Mouse (Mus musculus) embryonic facial prominence, embryonic 14.5 days (tissue): ENCODE measurements at regions not wholly inside any gene's neighbourhood (a gene's known extent, or its start where the extent isn't known, plus 50 kb on each side); places are given as distances from the start of the nearest gene placed in this dataset.

ENCODE experiments used
- ATAC-seq: fragments of 200-750 bp; cut with Nextera tagmentation; 2 replicates; pipeline ENCODE4 v1.8.0; 2017; ENCODE audit warnings: low read depth, moderate number of reproducible peaks, moderate TSS enrichment
- DNase-seq: peaks from one replicate; pipeline ENCODE4 v3.0.0-alpha.2; 2015; ENCODE audit warnings: low spot score
- H3K27ac ChIP-seq: fragments of 300-500 bp; sonication (generic); replicated peaks from 2 replicates; pipeline ENCODE4 v1.5.1; 2014; ENCODE audit warnings: low read depth, mild to moderate bottlenecking, low read length, moderate library complexity
- H3K27me3 ChIP-seq: fragments of 300-500 bp; sonication (generic); replicated peaks from 2 replicates; pipeline ENCODE4 v1.6.1; 2014; ENCODE audit warnings: low read length; ENCODE audit not compliant: control insufficient read depth, insufficient read depth
- H3K36me3 ChIP-seq: fragments of 300-500 bp; sonication (generic); 2 replicates; pipeline ENCODE4 v1.6.1; 2014; ENCODE audit warnings: low read length, mixed read lengths; ENCODE audit not compliant: control insufficient read depth, insufficient read depth
- H3K4me1 ChIP-seq: fragments of 300-500 bp; sonication (generic); 2 replicates; pipeline ENCODE4 v1.6.1; 2014; ENCODE audit warnings: antibody characterized with exemption, low read length; ENCODE audit not compliant: control insufficient read depth, insufficient read depth
- H3K4me2 ChIP-seq: fragments of 300-500 bp; sonication (generic); 2 replicates; pipeline ENCODE4 v1.6.1; 2014; ENCODE audit warnings: low read depth, mild to moderate bottlenecking, low read length, moderate library complexity, mixed read lengths
- H3K4me3 ChIP-seq: fragments of 300-500 bp; sonication (generic); 2 replicates; pipeline ENCODE4 v1.5.1; 2014; ENCODE audit warnings: low read depth, mild to moderate bottlenecking, low read length
- H3K9ac ChIP-seq: fragments of 300-500 bp; sonication (generic); 2 replicates; pipeline ENCODE4 v1.6.1; 2014; ENCODE audit warnings: low read depth, mild to moderate bottlenecking, low read length, moderate library complexity, mixed read lengths
- H3K9me3 ChIP-seq: fragments of 300-500 bp; sonication (generic); 2 replicates; pipeline ENCODE4 v1.6.1; 2016; ENCODE audit warnings: low read length; ENCODE audit not compliant: control insufficient read depth
- WGBS: fragments of 180-500 bp; shearing (Covaris S2); extraction: QIAGEN DNeasy Blood & Tissue Kit; methylation state at CpG from one replicate; pipeline ENCODE4 v1.1.7; 2014; 5-methylcytosine and 5-hydroxymethylcytosine counted together

DNA sequence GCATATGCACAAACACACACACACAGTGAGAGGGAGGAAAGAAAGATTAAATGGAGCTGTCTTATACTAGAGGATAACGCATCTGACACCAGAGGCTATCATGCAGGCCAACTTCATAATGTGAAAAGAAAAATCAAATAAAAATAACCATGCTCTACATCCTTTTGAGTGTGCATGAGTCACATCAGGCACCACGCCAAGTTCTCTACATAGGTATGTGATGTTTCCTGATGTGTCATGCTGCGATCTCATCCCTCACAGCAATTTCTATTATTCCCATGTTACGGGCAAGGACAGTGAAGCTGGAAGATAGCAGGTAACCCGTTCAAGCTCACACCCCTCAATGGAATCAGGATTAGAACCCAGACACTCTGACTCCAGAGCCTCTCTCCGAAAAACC lies 346.4 kb upstream of the Rgma start:
- no peak overlapping the region for H3K27ac ChIP-seq
- H3K9me3 ChIP-seq: no peaks in the 10 kb centered on the region
- no peak overlapping the region for H3K4me2 ChIP-seq
- DNase-seq (peak; percentile 41), ATAC-seq (no peak)
- peaks cover 11% of the 10 kb centered on the region for H3K4me1 ChIP-seq
- H3K27me3 ChIP-seq: no peaks in the 10 kb centered on the region
- no peaks in the 10 kb centered on the region for H3K36me3 ChIP-seq
- H3K4me3 ChIP-seq: no peak overlapping the region
- 75% methylated on average over 6 of the region's 6 CpGs for WGBS
- no peak overlapping the region for H3K9ac ChIP-seq

DNA sequence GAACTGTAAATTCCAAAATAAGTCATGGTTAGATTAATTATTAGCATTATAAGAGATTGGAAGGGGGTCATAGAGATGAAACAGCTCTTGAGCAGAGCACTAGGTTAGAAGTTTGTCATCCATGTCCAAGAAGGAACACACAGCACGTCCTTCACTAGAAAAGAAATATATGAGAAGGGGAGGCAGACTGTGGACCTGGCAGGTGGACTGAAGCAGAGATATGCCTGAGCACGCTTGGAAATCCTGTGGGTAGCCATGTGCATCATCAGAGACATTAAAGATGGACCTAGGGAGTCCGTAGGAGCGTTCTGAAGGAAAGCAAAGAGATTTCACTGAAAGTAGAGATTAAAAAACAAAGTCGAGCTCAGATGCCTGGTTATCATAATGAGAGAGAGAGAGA lies 343.9 kb upstream of the Rgma start:
- no peaks in the 10 kb centered on the region for H3K36me3 ChIP-seq
- H3K9me3 ChIP-seq: no peaks in the 10 kb centered on the region
- 85% methylated on average over 5 of the region's 5 CpGs for WGBS

DNA sequence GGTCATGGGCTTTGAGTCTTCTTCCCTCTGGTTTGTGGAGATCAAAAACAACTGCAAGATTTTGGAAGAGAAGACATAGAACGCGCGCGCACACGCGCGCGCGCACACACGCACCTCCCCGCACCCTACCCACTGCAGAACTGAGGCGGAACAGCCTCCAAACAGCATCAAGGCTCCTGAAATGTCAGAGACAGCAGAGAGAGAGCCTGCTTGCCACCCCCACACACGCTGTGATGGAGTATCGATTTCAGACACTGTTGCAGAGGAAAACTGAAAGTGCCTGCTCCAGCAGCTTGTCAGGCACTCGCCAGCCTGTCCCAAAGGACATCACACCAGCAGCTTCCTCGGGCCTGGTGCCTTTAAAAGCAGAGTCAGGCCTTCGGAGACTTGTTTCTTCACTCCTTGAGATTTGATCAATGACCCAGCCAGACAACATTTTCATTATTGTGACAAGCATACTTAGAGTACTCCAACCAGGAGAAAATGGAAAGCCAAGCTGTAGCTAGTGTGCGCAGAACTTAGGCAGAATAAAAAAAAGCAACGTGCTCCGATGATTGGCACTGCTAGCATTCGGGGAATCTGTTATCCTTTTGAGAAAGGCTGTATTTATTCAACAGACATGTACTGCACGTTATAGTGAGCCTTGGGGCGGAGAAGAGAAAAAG lies 342.9 kb upstream of the Rgma start:
- DNase-seq: peak; percentile 51
- H3K27ac ChIP-seq: no peak overlapping the region
- WGBS: 53% methylated on average over 23 of the region's 23 CpGs
- H3K9ac ChIP-seq: no peak overlapping the region
- H3K4me1 ChIP-seq: peaks cover 20% of the 10 kb centered on the region
- ATAC-seq: peak; percentile 44
- no peaks in the 10 kb centered on the region for H3K9me3 ChIP-seq
- no peaks in the 10 kb centered on the region for H3K27me3 ChIP-seq
- peak overlapping the region; percentile 33 for H3K4me2 ChIP-seq
- no peak overlapping the region for H3K4me3 ChIP-seq
- no peaks in the 10 kb centered on the region for H3K36me3 ChIP-seq

More for the DNA sequence above, 343.9 kb upstream of the Rgma start:
- Histone ChIP-seq H3K9ac (no peak overlapping the region), H3K27ac (no peak overlapping the region), H3K27me3 (no peaks in the 10 kb centered on the region), H3K4me1 (peaks cover 11% of the 10 kb centered on the region), H3K4me3 (no peak overlapping the region), H3K4me2 (no peak overlapping the region)
- no peak for ATAC-seq
- no peak for DNase-seq

DNA sequence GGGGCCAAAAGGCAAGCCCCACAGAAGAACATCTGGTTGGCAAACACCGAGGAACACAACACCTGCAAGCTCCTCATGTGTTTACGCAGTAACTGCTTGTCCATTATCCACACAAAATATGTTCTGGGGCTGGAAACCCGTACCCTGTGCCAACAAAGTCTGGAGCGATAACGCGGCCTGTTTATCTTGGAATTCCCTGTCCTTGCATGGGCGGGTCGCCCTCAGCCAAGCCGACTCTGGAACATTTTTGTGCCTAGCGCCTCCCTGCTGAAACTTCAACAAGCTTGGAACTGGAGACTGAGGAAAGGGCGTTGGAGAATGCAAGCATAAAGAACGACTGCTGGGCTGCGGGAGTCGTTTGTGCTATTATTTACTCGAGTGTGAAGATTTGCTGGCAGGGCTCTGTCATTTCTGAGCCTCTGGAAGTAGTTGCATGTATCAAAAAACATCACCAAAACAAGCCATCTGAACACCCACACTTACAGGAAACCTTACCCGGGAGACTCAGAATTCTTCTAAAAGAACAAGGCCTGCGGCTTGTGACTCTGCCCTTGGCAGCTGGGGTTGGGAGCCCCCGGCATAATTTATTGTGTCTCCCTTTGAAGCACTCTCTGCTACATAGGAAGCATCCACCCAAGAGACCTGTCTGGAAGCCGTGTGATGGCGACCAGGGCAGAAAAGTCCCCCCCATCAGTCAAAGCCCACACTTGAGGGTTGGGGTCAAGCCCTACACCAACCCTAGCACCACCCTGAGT lies 338.3 kb upstream of the Rgma start:
- no peak overlapping the region for H3K9ac ChIP-seq
- WGBS: 48% methylated on average over 20 of the region's 20 CpGs
- DNase-seq (peak; percentile 81), ATAC-seq (peak; percentile 65; the same call in 1 of the 2 replicates)
- H3K4me1 ChIP-seq: peaks cover 18% of the 10 kb centered on the region
- H3K27me3 ChIP-seq: no peaks in the 10 kb centered on the region
- 0 out of 2 replicates have a peak overlapping the region, but pooled peaks have one; percentile 7 for H3K4me2 ChIP-seq
- no peak overlapping the region; the same call in 1 of the 2 replicates for H3K27ac ChIP-seq
- H3K4me3 ChIP-seq: no peak overlapping the region
- H3K36me3 ChIP-seq: no peaks in the 10 kb centered on the region
- no peaks in the 10 kb centered on the region for H3K9me3 ChIP-seq

DNA sequence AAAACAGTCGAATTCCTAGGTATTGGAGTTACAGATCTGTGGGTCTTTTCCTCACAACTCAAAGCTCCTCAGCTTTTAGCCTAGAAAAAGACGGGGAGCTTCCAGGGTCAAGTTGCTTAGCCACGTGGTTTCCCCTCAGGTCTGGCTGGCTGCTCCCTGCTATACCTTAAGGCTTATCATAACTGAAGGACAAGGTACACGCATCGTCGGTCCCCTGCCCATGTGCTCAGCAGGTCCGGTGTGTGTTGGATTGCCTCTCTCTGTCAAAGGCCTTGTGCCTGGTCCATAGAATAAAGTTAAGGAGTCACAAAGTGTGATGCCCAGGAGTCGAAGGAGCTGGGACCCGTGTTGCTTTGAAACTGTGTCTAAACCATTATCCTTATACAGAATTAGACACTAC lies 337.7 kb upstream of the Rgma start:
- 87% methylated on average over 9 of the region's 9 CpGs for WGBS
- no peak for ATAC-seq

DNA sequence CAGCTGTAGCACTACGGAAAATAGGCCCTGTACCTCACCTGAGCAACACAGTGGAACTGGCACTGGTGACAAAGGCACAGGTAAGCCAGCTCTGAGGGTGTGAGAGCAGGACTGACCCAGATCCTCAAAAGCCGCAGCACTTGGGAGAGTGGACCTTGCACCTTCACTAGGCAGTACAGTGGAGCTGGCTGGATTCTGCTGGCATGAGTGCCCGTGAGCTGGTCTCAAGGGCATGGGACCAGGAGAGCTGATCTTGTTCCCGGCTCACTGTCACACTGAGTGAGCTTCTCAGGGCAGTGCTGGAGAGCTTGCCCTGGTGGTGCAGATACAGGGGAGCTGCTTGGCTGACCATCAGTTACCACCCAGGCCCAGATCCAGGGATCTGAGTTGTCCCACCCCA lies 335.4 kb upstream of the Rgma start:
- H3K9me3 ChIP-seq: no peaks in the 10 kb centered on the region
- H3K4me1 ChIP-seq: peaks cover 10% of the 10 kb centered on the region; the same call in 1 of the 2 replicates
- WGBS: 88% methylated on average over 4 of the region's 4 CpGs
- ATAC-seq (no peak), DNase-seq (no peak)
- no peaks in the 10 kb centered on the region for H3K27me3 ChIP-seq
- H3K9ac ChIP-seq: no peak overlapping the region
- H3K4me2 ChIP-seq: no peak overlapping the region
- H3K4me3 ChIP-seq: no peak overlapping the region
- no peaks in the 10 kb centered on the region for H3K36me3 ChIP-seq
- H3K27ac ChIP-seq: no peak overlapping the region

More for the DNA sequence above, 337.7 kb upstream of the Rgma start:
- DNase-seq: no peak
- no peak overlapping the region for H3K4me3 ChIP-seq
- no peaks in the 10 kb centered on the region for H3K9me3 ChIP-seq
- H3K27me3 ChIP-seq: no peaks in the 10 kb centered on the region
- H3K36me3 ChIP-seq: no peaks in the 10 kb centered on the region
- H3K4me2 ChIP-seq: no peak overlapping the region
- H3K9ac ChIP-seq: no peak overlapping the region
- no peak overlapping the region for H3K27ac ChIP-seq
- peaks cover 12% of the 10 kb centered on the region; the same call in 1 of the 2 replicates for H3K4me1 ChIP-seq

DNA sequence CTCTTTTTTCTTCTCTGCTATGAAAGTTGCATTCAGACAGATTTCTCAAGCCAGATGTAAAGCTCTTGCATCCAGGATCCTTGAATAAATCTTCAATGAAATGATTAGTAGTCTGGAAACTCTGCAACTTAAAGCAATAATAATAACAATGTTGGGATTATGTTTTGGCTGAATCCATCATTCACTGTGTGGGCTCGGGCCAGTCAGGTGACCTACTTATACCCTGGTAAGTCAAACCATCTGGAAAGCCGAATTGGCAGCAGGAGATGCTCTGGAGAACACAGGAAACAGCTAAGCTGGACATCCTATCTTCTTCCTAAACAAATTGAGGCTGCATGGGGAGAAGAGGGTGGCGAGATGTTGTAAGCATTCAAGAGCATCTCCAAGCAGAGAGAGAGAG lies 331.0 kb upstream of the Rgma start:
- WGBS: 45% methylated on average over 3 of the region's 3 CpGs
- Histone ChIP-seq H3K9ac (no peak overlapping the region), H3K36me3 (no peaks in the 10 kb centered on the region), H3K4me1 (no peaks in the 10 kb centered on the region), H3K27me3 (no peaks in the 10 kb centered on the region), H3K4me2 (no peak overlapping the region), H3K27ac (no peak overlapping the region), H3K4me3 (no peak overlapping the region), H3K9me3 (no peaks in the 10 kb centered on the region)
- peak; percentile 52 for DNase-seq
- no peak for ATAC-seq

DNA sequence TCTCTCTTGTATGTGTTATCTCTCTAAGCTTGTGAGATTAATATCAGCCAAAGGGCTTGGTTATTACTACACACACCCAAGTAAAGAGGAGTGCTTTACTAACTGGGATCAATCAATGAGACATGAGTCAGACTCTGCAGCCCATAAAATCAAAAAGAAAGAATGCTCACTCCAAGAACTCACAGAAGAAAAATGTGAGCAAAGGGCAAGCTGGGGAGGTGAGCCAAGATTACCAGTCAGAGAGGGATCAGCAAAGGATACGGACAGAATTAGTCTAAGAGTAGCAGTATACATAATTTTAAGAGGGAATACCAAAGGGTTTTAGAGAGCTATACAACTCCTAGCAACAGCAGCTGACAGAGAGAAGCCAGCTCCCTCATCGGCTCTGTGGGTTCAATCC lies 319.4 kb upstream of the Rgma start:
- Histone ChIP-seq H3K27me3 (no peaks in the 10 kb centered on the region), H3K27ac (no peak overlapping the region), H3K4me2 (no peak overlapping the region), H3K9me3 (no peaks in the 10 kb centered on the region), H3K4me1 (no peaks in the 10 kb centered on the region), H3K36me3 (no peaks in the 10 kb centered on the region), H3K4me3 (no peak overlapping the region), H3K9ac (no peak overlapping the region)
- DNase-seq: no peak
- WGBS: 82% methylated on average over 2 of the region's 2 CpGs
- ATAC-seq: no peak
